Mouse (Mus musculus) limb, embryonic 15.5 days (tissue): Measurements from ENCODE around the gene D2hgdh. TPM values are rescaled to one million over a fixed set of nuclear protein-coding genes. Genes with fewer than 3 reads are reported as not detected.
"Not testable (repeated sequence)": the region's sequence is repeated elsewhere in the genome, so short reads cannot be mapped to it uniquely, and the experiment has no call there.

Source experiments
- ATAC-seq: fragments of 200-750 bp; cut with Nextera tagmentation; 2 replicates; pipeline ENCODE4 v1.8.0; 2017; ENCODE audit warnings: low read depth, moderate TSS enrichment; ENCODE audit not compliant: insufficient number of reproducible peaks, low FRiP score, low TSS enrichment
- H3K27ac ChIP-seq: fragments of 300-500 bp; sonication (generic); 2 replicates; pipeline ENCODE4 v1.5.1; 2015; ENCODE audit warnings: moderate library complexity, mild to moderate bottlenecking, inconsistent platforms
- H3K27me3 ChIP-seq: fragments of 300-500 bp; sonication (generic); 2 replicates; pipeline ENCODE4 v1.6.1; 2015; ENCODE audit warnings: inconsistent platforms
- H3K36me3 ChIP-seq: fragments of 300-500 bp; sonication (generic); 2 replicates; pipeline ENCODE4 v1.6.1; 2015; ENCODE audit warnings: inconsistent platforms
- H3K4me1 ChIP-seq: fragments of 300-500 bp; sonication (generic); 2 replicates; pipeline ENCODE4 v1.6.1; 2015; ENCODE audit warnings: inconsistent platforms
- H3K4me2 ChIP-seq: fragments of 300-500 bp; sonication (generic); 2 replicates; pipeline ENCODE4 v1.6.1; 2015; ENCODE audit warnings: mild to moderate bottlenecking, inconsistent platforms
- H3K4me3 ChIP-seq: fragments of 300-500 bp; sonication (generic); 2 replicates; pipeline ENCODE4 v1.5.1; 2015; ENCODE audit warnings: mild to moderate bottlenecking, inconsistent platforms
- H3K9ac ChIP-seq: fragments of 300-500 bp; sonication (generic); 2 replicates; pipeline ENCODE4 v1.6.1; 2015; ENCODE audit warnings: inconsistent platforms
- H3K9me3 ChIP-seq: fragments of 300-500 bp; sonication (generic); 2 replicates; pipeline ENCODE4 v1.6.1; 2016; ENCODE audit warnings: inconsistent platforms
- WGBS: fragments of 180-500 bp; shearing (Covaris S2); methylation state at CpG from one replicate; pipeline ENCODE4 v1.1.7; 2015; 5-methylcytosine and 5-hydroxymethylcytosine counted together
- polyA plus RNA-seq: library from polyadenylated mRNA; unstranded; fragments of >200 nt; fragmentation: Nextera tagmentation; extraction: Ambion mirVana; gene quantifications from 2 replicates; pipeline ENCODE4 v1.2.1, GENCODE M21; 2015

Gene D2hgdh
- polyA plus RNA-seq, 1 experiment from 2014 or later: 15.8 TPM

DNA sequence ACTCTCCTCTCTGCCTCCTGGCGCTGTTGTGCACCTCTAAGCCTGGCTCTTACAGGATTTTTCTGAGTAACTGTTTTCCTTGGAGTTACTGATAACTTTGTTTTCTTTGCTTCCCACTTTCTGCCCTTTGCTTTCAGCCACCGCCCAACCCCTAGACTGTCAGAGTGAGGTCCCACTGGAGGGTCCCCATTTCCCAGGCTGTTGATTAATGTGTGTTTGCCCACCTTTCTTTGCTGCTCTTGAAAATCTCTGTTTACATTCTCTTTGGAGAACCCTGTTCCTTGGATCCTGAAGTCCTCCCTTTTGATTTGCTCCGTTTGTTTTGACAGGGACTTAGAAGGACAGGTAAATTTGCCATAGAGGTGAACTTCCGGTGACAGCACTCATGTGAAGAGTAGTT, 15.8 kb upstream of the D2hgdh start:
- Histone ChIP-seq H3K27ac (no peak overlapping the region), H3K9ac (no peak overlapping the region), H3K4me1 (peaks cover 14% of the 10 kb centered on the region), H3K9me3 (no peaks in the 10 kb centered on the region), H3K4me3 (no peak overlapping the region), H3K36me3 (peaks cover 67% of the 10 kb centered on the region), H3K27me3 (no peaks in the 10 kb centered on the region), H3K4me2 (no peak overlapping the region)
- no peak for ATAC-seq
- WGBS: 97% methylated on average over 4 of the region's 4 CpGs

DNA sequence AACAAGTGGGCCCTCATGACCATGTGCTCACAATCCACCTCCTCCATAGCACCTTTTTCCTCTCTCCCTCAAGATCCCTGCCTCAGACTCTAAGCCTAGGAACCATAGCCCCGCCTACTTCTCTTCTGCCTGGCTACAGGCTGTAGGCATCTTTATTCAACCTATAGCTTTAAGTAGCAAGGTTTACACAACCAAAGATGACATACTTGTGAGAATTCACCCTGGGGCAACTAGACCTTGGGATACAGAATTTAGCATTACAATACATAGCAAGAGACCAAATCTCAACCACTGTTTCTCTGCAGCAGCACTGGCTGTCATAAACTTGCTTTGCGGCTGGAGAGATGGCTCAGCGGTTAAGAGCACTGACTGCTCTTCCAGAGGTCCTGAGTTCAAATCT, 14.7 kb upstream of the D2hgdh start:
- Histone ChIP-seq H3K27ac (no peak overlapping the region), H3K4me1 (peaks cover 5% of the 10 kb centered on the region), H3K9ac (no peak overlapping the region), H3K27me3 (no peaks in the 10 kb centered on the region), H3K9me3 (no peaks in the 10 kb centered on the region), H3K4me2 (no peak overlapping the region), H3K36me3 (peaks cover 78% of the 10 kb centered on the region), H3K4me3 (no peak overlapping the region)
- WGBS: 93% methylated on average over 3 of the region's 3 CpGs
- ATAC-seq: no peak

DNA sequence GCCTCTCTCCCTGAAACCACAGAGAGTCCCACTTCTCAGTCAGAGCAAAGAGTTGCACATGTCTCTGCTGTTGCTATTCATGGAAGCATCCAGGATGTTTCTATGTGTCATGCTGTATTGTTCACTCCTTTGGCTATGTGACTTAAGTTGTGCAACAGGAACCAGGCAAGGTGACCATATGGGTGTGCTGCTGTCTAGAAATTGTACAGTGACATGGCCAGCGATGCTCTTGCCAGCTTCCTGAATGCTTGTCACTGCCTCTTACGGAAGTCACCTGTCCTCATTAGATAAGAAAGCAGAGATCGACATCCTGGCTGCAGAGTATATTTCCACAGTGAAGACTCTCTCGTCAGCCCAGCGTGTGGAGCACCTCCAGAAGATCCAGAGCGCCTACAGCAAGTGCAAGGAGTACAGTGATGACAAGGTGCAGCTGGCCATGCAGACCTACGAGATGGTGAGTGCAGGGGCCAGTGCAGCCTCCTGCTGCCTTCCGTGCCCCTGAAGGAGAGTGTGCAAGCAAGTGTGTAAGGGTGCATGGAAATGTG, 13.1 kb upstream of the D2hgdh start:
- Histone ChIP-seq H3K4me3 (no peak overlapping the region), H3K9ac (no peak overlapping the region), H3K27ac (no peak overlapping the region), H3K36me3 (peaks cover 85% of the 10 kb centered on the region), H3K27me3 (no peaks in the 10 kb centered on the region), H3K9me3 (no peaks in the 10 kb centered on the region), H3K4me2 (no peak overlapping the region), H3K4me1 (no peaks in the 10 kb centered on the region)
- 91% methylated on average over 8 of the region's 8 CpGs for WGBS
- ATAC-seq: no peak

DNA sequence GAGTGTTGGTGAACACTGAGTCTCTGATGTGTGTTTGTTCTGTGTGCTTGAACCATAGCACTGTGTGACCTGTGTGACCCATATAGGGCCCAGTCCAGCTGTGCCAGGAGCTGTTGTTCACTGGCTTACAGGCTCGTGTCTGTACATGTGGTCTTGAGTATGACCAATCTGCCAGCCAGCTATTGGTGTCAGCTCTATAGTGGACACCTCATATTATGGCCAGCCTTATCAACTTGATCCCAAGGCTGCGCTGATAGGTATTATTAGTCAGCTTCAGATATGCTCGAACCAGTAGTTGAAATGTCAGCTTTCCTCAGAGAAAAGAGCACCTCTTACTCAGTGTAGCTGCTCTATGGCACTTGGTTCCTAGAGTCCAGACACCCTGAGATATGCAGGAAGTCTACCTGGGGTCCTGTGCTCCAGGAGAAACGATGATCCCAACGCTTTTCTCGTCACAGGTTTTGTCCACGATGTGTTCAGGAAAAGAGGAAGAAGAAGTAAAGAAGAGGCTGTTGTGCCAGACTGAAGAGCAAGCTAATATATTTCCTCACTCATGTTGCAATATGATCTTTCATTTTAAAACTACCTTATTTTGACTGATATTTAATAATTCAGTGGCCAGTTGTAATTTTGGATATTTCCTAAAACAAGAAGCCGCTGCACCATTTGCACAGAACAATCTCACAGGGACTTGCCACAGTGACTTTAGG, 6.7 kb upstream of the D2hgdh start:
- WGBS: 95% methylated on average over 8 of the region's 8 CpGs
- H3K36me3 ChIP-seq: peaks cover 85% of the 10 kb centered on the region
- H3K9me3 ChIP-seq: no peaks in the 10 kb centered on the region
- H3K4me3 ChIP-seq: no peak overlapping the region
- no peak for ATAC-seq
- H3K4me1 ChIP-seq: no peaks in the 10 kb centered on the region
- no peak overlapping the region for H3K4me2 ChIP-seq
- H3K27ac ChIP-seq: no peak overlapping the region
- H3K27me3 ChIP-seq: no peaks in the 10 kb centered on the region
- H3K9ac ChIP-seq: no peak overlapping the region

DNA sequence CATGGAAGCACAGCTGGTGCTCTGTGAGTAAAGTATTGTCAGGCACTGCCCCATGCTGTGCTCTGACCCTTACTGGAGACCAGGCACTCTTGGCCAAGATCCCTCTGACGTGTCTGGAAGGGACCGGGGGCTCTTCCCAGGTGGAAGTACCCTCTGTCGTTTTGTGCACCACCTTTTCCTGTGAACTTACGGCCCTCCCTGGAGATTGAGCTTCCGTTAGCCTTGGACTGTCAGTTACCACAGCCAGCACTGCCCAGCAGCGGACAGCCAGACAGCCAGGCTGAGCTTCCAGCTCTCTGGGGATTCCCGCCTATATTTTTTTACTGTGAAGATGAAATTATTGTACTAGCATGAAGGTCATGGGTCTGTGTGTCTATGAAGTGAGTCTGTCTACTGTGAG, 6.0 kb upstream of the D2hgdh start:
- no peak overlapping the region for H3K4me2 ChIP-seq
- no peak overlapping the region for H3K9ac ChIP-seq
- WGBS: 87% methylated on average over 7 of the region's 7 CpGs
- no peak overlapping the region for H3K27ac ChIP-seq
- no peaks in the 10 kb centered on the region for H3K4me1 ChIP-seq
- H3K9me3 ChIP-seq: no peaks in the 10 kb centered on the region
- peaks cover 78% of the 10 kb centered on the region for H3K36me3 ChIP-seq
- H3K27me3 ChIP-seq: no peaks in the 10 kb centered on the region
- H3K4me3 ChIP-seq: no peak overlapping the region
- no peak for ATAC-seq

DNA sequence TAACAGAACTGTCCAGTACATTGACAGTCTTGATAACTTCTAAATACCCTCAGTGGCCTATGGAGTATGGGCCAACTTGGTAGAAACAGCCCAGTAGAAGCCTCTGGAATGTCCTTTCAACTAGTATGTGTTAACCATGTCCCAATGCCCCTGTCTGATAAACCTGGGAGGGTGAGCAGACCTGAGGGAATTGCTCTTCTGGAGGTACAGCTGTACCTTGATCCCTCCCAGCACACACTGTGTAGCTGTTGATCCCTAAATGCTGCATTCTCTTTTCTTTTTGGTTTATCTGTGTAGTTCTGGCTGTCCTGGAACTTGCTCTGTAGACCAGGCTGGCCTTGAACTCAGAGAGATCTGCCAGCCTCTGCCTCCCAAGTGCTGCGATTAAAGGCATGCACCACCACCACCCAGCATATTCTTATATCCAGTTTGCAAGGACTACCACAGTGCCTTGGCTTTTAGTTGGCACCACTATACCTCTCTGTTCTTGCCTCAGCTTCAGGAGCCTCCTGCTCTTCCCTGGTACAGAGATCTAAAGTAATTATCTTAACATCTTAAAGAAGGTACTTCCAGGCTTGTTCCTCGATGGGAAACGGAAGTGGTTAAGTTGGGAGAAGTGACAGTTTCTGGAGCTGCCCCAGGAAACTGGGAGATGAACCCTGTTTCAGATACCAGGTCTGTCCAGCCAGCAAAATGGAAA, 763 bp upstream of the D2hgdh start:
- no peak overlapping the region for H3K9ac ChIP-seq
- peak overlapping the region; percentile 98; the same call in 1 of the 2 replicates for H3K27ac ChIP-seq
- H3K4me1 ChIP-seq: peaks cover 14% of the 10 kb centered on the region
- WGBS: 72% methylated on average over 3 of the region's 3 CpGs
- no peak overlapping the region for H3K4me3 ChIP-seq
- H3K27me3 ChIP-seq: no peaks in the 10 kb centered on the region
- peak overlapping the region; percentile 75; the same call in 1 of the 2 replicates for H3K4me2 ChIP-seq
- H3K36me3 ChIP-seq: peaks cover 29% of the 10 kb centered on the region
- no peak for ATAC-seq
- H3K9me3 ChIP-seq: no peaks in the 10 kb centered on the region

DNA sequence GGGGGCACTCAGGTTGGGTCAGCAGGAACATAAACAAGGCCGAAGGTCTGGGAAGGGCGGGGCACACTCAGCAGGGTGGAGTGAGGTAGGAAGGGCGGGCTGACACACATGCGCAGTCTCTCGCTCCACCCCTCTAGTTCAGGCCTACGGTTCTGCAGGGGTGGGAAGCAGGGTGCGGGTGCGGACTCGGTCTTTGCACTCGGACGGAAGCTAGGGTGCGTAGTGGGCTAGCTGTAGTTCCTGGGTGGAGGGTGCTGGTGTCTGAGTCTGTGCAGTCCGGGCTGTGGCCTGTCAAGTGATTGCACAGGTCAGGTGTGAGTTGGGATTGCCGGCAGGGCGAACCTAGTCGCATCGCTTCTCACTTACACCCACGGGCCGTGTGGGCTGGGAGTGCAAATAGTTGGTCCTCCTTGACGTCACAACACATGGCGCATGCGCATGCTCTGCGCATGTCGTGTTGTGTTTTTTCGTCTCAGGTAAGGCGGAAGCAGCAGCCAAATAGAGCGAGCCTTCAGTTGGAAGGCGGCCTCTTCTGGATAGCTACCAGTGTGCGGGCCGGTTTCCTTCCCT, 481 bp downstream of the D2hgdh start:
- Histone ChIP-seq H3K4me2 (peak overlapping the region; percentile 75), H3K9me3 (no peaks in the 10 kb centered on the region), H3K9ac (peak overlapping the region; percentile 65), H3K4me1 (peaks cover 14% of the 10 kb centered on the region), H3K4me3 (peak overlapping the region; percentile 65), H3K27me3 (no peaks in the 10 kb centered on the region), H3K27ac (peak overlapping the region; percentile 98), H3K36me3 (peaks cover 23% of the 10 kb centered on the region)
- peak; percentile 97 for ATAC-seq
- WGBS: under 1% methylated on average over 30 of the region's 30 CpGs

DNA sequence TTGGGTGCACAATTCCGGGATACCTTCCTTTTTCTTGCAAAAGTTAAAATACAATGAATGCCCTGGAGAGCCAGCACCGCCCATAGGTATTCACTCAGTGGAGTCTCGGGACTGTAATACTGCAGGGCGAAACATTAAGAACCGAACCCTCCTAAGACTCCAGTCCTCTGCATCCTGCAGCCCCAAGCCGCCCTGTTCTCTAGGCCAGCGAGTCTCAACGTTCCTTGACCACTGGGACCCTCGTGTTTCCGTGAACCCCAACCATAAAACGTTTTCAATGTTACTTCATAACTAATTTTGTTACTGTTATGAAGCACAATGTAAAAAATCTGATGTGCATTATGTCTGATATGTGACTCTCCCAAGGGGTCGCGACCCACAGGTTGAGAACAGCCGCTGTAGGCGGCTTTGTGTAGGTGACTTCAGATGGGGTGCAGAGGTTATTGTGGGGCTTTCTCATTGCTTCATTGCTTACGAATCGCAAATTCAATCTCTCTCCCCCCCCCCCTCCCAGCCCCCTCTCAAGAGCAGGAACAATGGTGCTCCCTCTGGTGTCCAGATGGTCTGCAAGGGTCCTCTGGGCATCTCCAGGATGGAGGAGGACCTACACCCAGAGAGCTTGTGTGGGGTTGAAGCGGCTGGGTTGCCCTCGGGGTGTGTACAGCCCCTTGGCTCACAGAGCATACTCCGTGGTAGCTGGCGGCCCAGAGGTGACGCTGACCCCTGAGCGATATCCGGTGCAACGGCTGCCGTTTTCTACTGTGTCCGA, 1.2 kb downstream of the D2hgdh start:
- Histone ChIP-seq H3K9me3 (no peaks in the 10 kb centered on the region), H3K4me3 (peak overlapping the region; percentile 65), H3K27me3 (no peaks in the 10 kb centered on the region), H3K9ac (peak overlapping the region; percentile 65; the same call in 1 of the 2 replicates), H3K36me3 (peaks cover 17% of the 10 kb centered on the region), H3K4me2 (peak overlapping the region; percentile 75), H3K4me1 (peaks cover 14% of the 10 kb centered on the region), H3K27ac (peak overlapping the region; percentile 98)
- WGBS: 38% methylated on average over 27 of the region's 27 CpGs
- ATAC-seq: no peak

DNA sequence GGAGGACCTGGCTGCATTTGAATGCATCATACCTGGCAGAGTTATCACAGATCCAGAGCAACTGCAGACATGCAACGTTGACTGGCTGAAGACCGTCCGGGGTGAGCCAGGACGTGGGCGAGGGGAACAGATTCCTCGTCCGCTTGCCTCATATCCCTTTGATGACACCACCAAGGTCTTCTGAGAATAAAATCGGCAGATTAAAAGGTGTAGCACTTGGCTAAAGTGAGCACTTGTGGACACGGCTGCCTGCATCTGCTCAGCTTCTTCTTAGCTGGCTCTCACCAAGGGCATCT, 1.8 kb downstream of the D2hgdh start:
- H3K27me3 ChIP-seq: no peaks in the 10 kb centered on the region
- no peak for ATAC-seq

DNA sequence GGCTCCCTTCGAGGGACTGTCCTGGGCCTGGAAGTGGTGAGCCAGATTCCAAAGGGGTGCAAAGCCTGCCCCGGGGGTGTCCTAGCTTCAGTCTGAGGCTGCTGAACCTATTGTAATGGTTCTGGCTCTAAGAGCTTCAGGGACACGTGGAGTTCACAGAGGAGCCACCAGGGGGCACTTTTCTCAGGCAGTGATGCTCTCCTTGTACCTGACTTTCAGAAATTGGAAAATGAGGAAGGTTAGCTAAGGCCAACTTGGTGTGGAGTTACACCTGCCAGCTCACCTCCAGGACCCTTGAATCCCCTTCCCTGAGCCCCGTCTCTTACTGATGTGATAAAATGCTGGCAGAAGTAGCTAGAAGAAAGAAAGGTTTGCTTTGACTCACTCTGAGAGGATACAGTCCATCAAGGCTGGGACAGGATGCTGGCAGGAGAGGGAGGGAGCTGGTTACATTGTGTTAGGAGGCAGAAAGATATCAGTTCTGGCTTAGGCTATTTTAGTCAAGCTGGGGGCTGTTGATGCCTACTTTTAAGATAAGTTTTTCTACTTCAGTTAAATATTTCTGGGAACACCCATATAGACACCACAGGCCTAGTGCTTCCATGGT, 8.1 kb downstream of the D2hgdh start:
- not testable (repeated sequence) for H3K27me3 ChIP-seq, H3K9me3 ChIP-seq, H3K4me2 ChIP-seq, H3K9ac ChIP-seq, H3K27ac ChIP-seq, H3K4me1 ChIP-seq, ATAC-seq, H3K4me3 ChIP-seq
- peaks cover 36% of the 10 kb centered on the region for H3K36me3 ChIP-seq
- WGBS: 70% methylated on average over 3 of the region's 4 CpGs

More for the DNA sequence above, 1.8 kb downstream of the D2hgdh start:
- WGBS: 94% methylated on average over 9 of the region's 9 CpGs
- H3K27ac ChIP-seq: no peak overlapping the region
- H3K9me3 ChIP-seq: no peaks in the 10 kb centered on the region
- H3K4me2 ChIP-seq: no peak overlapping the region; the same call in 1 of the 2 replicates
- no peak overlapping the region for H3K9ac ChIP-seq
- peaks cover 12% of the 10 kb centered on the region for H3K36me3 ChIP-seq
- H3K4me3 ChIP-seq: 0 out of 2 replicates have a peak overlapping the region, but pooled peaks have one; percentile 65
- H3K4me1 ChIP-seq: peaks cover 14% of the 10 kb centered on the region

DNA sequence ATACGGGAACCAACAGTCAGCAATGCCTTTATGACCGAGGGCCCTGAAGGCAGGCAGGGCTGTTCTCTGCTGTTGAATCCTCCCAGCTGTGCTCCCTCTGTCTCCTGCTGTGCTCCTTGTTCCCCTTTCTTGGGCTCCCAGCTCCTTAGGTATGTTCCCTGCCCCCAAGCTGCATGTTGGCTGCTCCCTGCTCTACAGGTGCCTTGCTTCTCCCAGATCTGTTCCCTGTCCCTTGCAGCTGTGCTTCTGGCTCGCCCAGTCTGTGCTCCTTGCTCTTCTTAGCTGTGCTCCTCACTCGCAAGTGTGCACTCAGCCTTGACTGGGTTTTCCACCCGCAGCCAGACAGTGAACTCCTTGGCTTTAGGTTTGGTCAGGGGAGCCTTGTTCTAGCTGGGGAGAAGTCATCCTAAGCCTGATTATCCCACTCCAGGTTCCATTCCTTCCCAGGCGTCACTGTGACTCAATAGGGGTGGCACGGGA, 10.0 kb downstream of the D2hgdh start:
- 88% methylated on average over 7 of the region's 7 CpGs for WGBS
- peaks cover 36% of the 10 kb centered on the region for H3K36me3 ChIP-seq
- ATAC-seq: no peak
- H3K4me2 ChIP-seq: no peak overlapping the region
- no peaks in the 10 kb centered on the region for H3K9me3 ChIP-seq
- no peaks in the 10 kb centered on the region for H3K4me1 ChIP-seq
- no peak overlapping the region for H3K4me3 ChIP-seq
- no peak overlapping the region for H3K9ac ChIP-seq
- no peaks in the 10 kb centered on the region for H3K27me3 ChIP-seq
- H3K27ac ChIP-seq: no peak overlapping the region
